Mouse (Mus musculus): ENCODE data around the gene H13. TPM values are rescaled to one million over a fixed set of nuclear protein-coding genes. Genes with fewer than 3 reads are reported as not detected.

H13 gene
- total RNA-seq, 2 experiments from 2014 or later = 45.8 to 49.1 TPM

DNA sequence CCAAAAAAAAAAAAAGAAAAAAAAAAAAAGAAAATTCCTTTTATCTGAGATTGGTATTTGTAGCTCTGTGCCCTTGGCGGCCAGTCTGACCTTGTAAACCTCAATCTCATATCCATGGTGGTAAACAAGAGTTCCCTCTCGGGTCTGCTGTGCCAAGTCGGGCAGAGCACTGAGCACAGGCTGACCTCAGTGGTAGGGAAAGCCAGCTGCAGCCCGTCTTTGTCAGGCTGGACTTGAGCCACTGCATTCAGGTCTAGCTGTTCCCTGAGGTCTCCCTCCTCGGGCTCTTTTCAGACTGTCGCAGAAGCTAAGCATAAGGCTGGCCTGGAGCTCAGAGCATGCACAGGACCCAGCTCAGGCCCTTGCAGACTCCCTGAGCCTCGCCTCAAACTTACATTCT, 25.4 kb downstream of the H13 start:
- intact Hi-C loops (cut with DNase I; ENCODE audit: low total_unique reads) = loop anchor here (2.0 to 5.0 kb wide), 3 partner anchors 48 to 138 kb away; no protein-coding TSS in a partner anchor
- no peak for DNase-seq

DNA sequence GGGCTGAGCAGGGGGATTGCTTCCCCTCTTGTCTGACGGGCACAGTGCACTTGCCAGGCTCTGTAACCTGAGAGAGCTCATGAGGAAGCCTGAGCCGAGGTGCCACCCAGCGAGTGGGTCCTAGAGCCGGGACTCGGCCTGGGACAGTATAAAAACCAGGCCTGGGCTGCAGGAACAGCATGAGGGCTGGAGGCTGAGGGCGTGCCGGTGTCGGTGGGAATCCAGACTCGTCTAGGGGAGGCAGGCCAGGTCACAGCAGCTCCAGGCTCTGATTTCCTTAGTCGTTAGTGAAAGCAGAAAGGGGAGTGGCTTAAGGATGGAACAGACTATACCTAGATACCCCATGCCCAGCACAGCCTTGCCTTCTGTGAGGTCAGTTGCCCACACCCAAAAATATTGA, 26.8 kb downstream of the H13 start:
- DNase-seq = no peak
- intact Hi-C loops (cut with DNase I; ENCODE audit: low total_unique reads) = loop anchor here (5.0 kb wide), 1 partner anchor 71 kb away; no protein-coding TSS in a partner anchor

DNA sequence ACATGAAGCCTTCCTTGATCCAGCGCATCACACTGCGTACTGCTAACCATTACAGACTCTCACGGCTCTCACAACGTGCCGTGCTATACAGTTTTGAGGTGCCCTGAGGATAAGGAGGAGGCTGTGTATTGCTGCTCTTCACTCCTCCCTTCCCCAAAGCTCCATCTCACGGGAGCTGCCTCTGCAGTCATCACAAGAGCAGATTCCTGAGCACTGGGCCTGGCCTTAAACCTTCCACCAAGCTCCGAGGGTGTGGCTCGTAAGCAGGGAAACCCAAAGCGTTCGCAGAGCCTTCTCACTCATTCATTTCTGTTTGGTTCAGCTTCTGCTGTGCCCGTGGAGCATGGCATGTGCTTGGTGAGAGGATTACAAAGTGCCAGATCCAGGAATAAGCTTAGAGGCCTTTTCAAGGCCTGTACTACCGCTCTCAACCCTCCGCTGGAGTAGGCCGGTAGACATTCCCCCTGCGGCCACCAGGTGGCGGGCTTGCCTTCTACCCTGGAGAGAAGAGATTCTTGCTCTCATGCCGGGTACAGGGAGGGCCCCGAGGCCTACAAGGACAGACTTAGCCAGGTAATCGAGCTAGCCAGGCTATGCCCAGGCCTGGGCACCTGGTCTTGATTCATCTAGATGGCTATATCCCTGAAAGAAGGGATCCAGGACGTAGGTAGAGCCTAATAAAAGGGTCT, 27.4 kb downstream of the H13 start:
- intact Hi-C loops (cut with DNase I; ENCODE audit: low total_unique reads) = loop anchor here (5.0 kb wide), 1 partner anchor 71 kb away; no protein-coding TSS in a partner anchor
- peak; percentile 93 for DNase-seq

DNA sequence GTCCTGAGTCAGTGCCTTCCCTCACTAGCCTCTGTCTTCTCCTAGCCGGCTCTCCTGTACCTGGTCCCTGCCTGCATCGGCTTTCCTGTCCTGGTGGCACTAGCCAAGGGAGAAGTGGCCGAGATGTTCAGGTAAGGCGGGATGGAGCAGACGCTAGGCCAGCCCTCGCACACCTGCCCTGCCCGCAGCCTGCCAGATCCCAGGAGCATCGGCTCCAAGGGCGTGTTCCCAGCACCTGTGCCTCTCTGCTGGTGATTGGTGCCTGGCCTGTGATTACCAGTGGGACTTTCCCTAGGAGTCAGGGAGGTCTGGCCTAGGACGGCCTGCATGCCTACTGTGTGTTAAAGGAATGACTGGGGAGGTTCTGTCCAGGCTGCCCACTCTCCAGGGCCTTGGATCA, 30.9 kb downstream of the H13 start:
- intact Hi-C loops (cut with DNase I; ENCODE audit: low total_unique reads) = no loop called here
- no peak for DNase-seq

DNA sequence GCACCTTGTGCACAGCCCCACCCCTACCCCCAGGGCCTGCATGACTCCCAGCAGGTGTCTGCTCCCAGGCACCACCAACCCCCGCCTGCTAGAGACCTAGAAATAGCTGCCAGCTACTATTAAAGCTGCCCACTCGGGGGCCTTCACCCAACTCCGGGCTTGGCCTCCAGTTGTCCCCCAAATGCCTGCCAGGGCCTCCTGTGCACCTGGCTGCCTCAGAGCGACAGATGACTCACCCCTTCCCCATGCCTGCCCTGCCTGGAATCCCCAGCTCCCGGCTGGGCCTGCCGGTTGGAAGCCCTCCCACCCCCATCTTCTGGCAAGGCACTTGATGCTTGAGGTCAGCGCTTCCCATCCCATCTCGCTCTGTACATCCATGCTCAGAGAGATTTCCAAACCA, 31.5 kb downstream of the H13 start:
- intact Hi-C loops (cut with DNase I; ENCODE audit: low total_unique reads) = no loop called here
- DNase-seq = no peak

DNA sequence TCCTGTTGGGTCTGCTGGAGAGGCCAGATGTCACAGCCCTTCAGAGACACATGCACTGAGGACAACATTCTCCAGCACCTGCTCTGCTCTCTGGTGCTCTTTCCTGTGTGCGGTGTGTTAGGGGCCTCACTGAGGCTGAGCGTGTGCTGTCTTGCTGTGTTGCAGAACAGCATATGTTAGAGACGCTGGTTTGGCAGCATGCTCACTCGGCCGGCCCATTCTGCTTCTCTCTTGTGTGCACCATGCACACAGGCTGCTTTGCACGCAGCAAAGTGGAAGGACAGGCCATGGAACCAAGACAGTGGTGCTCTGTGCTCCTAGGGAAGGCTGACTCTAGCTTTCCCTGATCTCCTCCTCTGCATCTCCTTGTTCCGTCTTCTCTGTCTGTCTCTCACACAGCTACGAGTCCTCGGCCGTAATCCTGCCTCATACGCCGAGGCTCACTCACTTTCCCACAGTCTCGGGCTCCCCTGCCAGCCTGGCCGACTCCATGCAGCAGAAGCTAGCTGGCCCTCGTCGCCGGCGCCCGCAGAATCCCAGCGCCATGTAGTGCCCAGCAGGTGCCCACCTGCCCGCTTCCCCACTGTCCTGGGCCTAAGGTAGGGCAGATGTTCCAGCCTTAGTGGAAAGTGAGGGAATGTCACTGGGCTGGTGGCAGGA, 34.5 kb downstream of the H13 start:
- intact Hi-C loops (cut with DNase I; ENCODE audit: low total_unique reads) = no loop called here
- DNase-seq = no peak

DNA sequence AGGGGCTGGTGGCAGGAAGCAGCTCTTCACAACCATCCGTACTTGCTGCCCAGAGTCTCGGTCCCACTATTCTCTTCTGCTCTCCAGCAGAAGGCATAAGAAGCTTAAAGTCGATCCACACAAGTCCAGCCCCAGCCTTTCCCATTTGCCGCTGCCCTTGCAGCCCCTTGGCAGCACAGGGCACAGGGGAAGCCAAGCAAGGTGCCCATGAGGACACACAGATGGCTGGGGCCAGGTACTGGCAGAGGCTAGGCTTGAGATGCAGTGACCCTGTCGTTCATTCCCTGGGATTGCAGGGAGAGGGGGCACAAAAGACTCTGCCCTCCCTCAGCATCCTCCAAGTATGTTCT, 35.0 kb downstream of the H13 start:
- DNase-seq = no peak
- intact Hi-C loops (cut with DNase I; ENCODE audit: low total_unique reads) = no loop called here

DNA sequence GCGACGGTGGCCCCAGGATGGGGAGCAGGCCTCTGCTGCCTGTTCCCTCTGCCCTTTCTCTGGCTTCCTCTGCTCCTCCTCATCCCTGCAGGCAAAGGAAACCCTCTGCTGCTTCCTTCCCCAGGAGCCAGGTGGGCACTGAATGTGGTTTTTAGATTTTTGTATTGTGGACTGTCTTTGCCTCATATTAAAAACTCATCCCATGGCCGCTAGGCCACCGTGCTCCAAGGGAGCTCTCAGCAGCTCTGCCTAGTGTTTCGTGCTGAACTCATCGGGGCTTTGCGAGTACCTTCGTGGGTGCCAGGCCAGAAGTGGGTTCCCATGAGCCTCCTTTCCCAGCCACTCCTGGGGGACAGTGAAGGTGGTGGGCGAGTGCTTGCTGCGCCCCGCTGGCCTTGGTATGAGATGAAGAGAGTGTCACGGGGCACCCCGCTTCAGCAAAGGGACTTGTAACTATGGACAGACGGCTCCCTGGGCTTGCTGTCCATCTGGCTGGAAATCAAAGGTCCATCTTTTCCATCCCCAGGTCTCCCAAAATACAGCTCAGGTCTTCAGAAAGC, 35.6 kb downstream of the H13 start:
- no peak for DNase-seq
- intact Hi-C loops (cut with DNase I; ENCODE audit: low total_unique reads) = no loop called here

DNA sequence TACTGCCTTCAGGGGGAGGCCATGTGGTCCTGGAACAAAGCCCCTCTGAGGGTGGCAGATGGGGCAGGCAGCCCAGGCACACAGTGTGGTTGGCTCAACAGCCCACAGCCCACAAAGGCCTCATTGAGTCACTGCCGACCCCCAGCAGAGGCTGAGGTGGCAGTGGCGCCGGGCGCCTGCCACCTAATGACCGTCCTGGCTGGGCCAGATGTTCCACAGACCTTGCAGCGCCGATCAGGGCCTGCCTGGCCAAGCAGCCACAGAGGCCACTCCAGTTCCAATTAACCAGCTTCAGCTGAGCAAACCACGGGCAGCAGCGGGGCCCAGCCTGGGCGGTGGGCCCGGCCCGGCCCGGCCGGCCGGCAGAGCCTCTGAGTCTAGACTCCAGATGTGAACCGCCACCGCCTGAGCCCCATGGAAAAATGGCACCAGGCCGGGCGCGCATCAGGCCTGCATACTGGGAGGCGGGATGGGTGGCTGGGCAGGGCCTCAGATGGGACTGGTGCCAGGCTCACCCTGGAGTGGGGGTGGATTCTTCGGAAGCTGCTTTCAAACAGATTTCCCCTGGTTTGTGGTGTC, 36.8 kb downstream of the H13 start:
- DNase-seq = peak; percentile 83
- intact Hi-C loops (cut with DNase I; ENCODE audit: low total_unique reads) = no loop called here

DNA sequence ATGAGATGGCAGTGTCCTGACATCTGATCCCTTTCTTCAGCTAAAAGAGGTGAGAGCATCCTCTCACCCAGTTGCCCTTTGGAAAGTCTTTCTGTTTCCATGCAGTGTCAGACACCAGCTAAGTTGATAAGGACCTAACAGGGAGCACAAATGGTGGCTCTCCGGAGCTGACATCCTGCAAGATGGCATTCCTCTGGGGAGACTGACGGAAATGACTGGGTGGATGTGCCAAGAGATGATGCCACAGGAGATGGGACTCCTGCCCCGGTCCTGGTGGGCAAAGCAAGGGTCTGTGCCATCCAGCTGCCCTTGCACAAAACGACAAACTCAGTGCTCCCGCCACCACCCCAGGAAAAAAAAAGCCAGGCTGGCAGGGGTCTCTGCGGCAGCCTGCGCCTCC, 37.9 kb downstream of the H13 start:
- intact Hi-C loops (cut with DNase I; ENCODE audit: low total_unique reads) = no loop called here
- no peak for DNase-seq

DNA sequence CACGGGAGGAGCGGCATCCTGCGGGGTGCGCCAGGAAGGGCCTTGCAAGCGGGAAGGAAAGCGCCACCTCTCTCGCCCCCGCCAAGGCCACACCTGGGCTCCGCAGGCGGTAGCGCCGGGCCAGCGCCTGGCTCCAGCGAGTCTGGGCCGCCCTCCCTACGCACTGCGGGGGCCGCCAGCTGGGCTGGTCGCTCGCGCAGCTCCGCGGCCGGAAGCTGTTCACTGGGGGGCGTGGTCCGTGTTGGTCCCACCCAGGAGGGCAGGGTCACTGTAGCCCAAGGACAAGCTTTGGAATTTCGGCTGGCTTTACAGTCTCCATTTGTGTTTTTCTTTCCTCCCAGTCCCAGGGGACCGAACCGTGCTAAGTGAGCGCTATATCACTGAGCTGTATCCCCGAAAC, 38.4 kb downstream of the H13 start:
- DNase-seq = peak; percentile 94
- intact Hi-C loops (cut with DNase I; ENCODE audit: low total_unique reads) = no loop called here

DNA sequence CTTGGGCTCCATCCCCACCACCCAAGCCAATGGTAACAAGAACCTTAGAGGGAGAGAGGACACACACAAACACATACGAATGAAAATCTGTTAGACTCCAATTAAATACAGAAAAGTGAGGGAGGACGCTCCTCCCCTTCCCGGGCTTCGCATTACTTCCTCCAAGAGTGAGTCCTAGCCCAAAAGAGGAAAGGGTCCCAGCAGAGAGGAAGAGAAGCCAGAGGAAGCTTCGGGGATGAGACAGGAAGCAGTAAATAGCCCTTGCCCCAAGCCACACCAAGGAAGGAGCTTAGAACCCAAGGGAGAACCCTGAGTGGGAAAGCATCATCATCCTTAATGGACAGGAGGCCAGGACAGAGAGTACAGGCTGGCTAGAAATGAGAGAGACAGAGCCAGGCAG, 39.8 kb downstream of the H13 start:
- no peak for DNase-seq
- intact Hi-C loops (cut with DNase I; ENCODE audit: low total_unique reads) = no loop called here

DNA sequence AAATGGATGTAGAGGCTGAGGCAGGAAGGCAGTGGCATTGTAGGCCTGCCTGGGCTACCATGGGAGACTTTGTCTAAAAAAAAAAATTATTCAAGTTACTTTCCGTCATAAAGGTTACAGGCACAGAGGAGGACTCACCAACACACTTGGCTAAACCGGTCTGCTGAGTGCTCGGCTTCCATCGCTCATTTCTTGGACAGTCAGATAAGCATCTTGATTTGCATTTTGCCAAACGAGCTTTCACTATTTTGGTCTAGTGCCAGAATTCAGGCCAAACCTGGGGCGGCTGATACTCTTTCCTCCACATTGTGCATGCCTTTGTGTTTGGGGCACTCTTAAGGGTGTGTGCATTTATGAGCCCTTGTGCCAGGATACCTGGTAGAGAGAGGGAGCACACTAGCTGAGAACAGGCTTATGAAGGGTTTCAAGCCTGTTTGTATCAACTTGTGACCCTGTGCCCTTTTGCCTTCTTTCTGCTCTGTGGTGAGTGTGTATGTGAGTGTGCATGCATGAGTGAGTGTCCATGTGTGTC, 47.0 kb downstream of the H13 start:
- intact Hi-C loops (cut with DNase I; ENCODE audit: low total_unique reads) = no loop called here
- no peak for DNase-seq

DNA sequence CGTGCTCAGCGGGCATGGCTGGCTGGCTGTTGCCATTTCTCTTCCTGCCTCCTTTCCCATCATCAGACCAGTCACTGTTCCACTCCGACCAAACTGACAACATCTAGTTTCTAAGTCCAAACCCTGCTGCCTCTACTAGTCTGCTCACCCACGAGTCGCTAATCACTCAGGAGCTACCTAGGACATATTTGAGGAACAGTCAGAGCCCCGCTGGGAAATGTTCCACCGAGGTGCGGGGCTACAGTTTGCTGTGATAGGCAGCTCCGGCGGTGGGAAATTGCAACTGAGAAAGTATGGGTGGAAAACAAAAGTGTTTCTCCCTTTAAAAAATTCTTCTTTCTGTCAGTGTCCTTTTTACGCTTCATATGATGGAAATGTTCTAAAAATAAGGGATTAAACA, 48.4 kb downstream of the H13 start:
- intact Hi-C loops (cut with DNase I; ENCODE audit: low total_unique reads) = no loop called here
- no peak for DNase-seq

DNA sequence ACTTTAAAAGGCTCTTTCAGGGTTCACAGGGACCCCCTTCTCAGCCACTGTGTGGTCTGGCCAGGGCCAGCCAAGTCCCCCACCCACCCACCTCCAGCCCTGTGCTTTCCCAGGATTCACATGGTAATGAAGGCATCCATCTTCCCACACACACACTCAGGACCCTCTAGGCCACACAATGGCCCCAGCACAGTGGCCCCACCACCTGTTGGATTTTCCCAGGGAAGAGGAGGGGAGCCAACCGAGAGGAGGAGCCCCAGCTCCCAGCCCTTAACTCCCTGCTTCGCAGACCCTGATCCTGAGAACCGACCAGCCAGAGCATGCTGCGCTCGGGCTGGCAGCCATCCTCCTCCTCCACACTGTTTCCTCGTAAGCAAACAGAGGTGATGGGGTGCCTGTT, 48.8 kb downstream of the H13 start:
- DNase-seq = no peak
- intact Hi-C loops (cut with DNase I; ENCODE audit: low total_unique reads) = no loop called here

DNA sequence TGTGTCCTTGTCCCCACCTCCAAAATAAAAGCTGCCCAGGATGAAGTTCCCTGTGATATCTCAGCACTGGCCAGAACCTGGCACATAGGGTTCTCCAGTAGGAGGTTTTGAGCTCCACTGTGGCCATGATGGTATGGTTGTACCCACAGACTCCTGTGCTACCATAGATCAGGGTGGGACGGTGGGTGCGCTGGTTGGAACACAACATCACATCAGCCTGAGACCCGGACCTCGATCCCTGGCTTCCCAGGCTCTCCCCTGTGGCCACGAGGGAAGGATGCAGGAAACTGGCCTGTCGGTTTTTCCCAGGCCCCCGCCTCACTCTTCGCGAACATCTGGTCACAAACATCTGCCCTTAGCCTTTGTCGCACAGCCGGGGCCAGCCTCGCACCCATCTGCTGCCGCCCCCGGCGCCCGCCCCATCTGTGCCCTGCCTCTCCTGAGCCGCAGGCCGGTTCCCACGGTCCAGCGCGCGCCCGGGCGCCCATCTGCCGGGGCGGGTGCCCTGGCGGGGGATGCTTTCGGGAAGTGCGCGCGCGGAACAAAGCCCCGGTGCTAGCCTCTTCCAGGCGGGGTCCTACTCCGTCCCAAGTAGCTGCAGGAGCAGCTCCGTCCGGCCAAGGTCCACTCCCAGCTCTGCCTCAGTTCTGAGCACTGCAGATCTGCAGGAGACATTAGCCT, 54.5 kb downstream of the H13 start:
- peak; percentile 64 for DNase-seq
- intact Hi-C loops (cut with DNase I; ENCODE audit: low total_unique reads) = no loop called here

DNA sequence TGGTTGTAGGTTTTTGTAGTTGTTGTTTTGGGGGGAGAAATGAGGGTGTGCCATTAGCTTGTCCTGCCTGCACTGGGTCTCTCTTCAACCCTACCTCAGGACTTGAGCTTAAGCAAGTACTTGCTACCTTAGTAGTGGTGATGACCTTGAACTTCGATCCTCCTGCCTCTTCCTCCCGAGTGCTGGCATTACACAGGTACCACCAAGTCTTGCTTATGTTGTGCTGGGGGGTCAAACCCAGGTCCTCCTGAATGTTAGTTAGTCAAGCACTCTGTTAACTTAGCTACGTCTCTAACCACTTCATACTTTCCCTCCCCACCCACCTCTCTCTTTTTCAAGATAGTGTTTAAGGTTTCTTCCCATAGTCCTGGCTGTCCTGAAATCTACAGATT, 55.1 kb downstream of the H13 start:
- intact Hi-C loops (cut with DNase I; ENCODE audit: low total_unique reads) = no loop called here

DNA sequence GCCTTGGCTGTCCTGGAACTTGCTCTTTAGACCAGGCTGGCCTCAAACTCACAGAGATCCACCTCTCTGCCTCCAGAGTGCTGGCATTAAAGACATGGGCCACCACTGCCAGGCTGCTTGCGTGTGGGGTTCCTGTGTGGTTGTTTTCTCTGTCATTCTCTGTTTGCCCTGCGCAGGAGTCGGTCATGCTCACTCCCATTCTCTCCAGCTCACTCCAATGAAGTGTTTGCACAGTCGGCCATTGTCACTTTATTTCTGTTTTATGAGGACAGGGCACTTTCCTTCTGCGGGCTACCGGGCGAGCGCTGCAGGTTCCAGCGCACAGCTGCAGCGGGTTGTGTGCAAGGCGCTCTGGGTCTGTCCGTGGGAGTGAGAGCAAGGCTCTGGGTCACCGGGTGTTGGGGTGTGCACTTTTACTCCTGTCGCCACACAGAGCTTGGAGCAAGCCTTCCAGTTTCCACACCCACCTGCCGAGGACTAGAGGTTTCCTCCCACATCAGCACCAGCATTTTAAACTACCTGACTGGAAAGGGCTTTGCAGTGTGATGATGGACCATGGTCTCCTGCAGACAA, 56.0 kb downstream of the H13 start:
- intact Hi-C loops (cut with DNase I; ENCODE audit: low total_unique reads) = no loop called here

More for the DNA sequence above, 55.1 kb downstream of the H13 start:
- DNase-seq = no peak

DNA sequence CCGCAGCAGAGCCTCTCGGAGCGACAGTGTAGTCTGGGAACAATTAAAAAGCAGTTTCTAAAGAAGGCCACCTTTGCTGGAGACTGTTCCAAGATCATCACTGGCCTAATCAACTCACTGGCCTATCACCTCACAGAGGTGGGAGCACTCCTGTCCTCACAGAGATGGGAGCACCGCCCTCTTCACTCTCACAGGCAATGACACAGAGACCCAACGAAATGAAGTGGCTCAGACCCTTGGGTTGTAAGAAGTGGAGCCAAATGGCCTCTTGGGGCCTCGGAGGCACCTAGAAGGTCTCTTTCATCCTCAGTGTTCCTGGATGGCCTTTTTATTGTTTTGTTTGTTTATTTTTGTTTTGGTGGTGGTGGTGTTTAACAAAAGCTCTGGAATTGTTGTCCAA, 57.0 kb downstream of the H13 start:
- intact Hi-C loops (cut with DNase I; ENCODE audit: low total_unique reads) = no loop called here

More for the DNA sequence above, 56.0 kb downstream of the H13 start:
- no peak for DNase-seq

More for the DNA sequence above, 57.0 kb downstream of the H13 start:
- DNase-seq = no peak
